Mouse (Mus musculus) heart, adult 9 months (tissue): ENCODE measurements around the gene Ascl5.

Source experiments
- DNase-seq, 2 experiments: peaks; one replicate each; pipeline ENCODE4 v3.0.0; 2022; ENCODE audit warnings: low spot score in 2 of 2

Gene Ascl5

DNA sequence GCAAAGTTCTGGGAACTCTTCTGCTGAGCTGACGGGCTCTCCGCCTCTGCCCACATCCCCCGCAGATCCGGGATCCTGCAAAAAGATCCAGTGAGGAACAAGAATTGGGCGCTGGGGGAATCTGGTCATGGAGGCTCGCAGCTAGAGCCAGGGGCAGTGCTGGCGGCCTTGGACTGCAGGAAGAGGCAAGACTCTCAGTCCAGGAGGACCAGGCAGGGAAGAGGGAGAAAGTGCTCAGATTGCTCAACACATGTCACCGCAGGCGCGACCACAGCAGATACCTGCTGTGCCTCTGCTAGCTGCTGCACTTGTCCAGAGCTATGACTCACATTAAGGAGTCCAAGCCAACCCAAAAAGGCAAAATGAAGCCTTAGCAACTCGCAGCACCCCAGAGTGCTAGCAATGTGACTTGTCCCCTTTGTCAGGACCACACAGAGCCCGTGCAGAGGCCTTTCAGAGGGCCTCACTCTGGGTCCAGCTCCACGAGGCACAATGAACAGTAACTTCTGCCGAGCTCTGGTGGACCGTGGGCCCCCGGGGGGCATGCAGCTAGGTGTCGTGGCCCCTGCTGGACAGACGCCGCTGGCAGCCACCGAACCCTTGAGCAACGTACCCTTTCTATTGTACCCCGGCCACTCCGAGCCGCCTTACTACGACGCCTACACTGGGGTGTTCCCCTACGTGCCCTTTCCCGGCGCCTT is at the start of gene Ascl5:
Gene Ascl5, plus strand, starts transcription at position 493 of the 701 bp plus-strand sequence.
- DNase-seq = no peak

DNA sequence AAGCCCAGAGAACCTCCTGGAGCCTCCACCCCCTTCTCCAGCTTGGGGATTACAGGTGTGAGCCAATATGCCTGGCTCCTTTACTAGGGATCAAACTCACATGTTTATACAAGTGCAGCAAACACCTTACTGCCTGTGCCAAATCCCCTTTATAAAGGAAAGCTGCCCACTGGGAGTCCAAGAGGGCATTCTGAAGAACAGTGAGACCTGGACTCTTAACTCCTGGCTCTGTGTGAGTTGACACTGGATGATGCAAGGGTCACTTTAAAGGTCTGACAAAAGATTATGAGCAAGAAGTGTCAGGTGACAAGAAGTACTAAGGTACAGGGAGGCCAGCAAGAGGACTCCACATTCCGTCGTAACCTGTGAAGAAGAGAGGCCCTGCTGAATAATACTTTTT is 49.2 kb upstream of the Ascl5 start:
- DNase-seq = no peak

GRCm38 (mm10) chr1:136006292-136006748 is 44.3 kb upstream of the Ascl5 start, which contains the start of gene Igfn1:
Gene Igfn1 (minus strand): TSS chr1:136006342.
- no peak for DNase-seq

GRCm38 (mm10) chr1:136007211-136008158 is 43.1 kb upstream of the Ascl5 start, which contains the start of gene Tmem9:
Gene Tmem9 (plus strand): TSS chr1:136008150.
- peak; percentile 78 to 79 for DNase-seq

- DNase-seq = no peak
These were observed 42.5 kb upstream of the Ascl5 start for GRCm38 (mm10) chr1:136008159-136008533.

GRCm38 (mm10) chr1:136010247-136010646 is 40.4 kb upstream of the Ascl5 start:
- DNase-seq = no peak

DNA sequence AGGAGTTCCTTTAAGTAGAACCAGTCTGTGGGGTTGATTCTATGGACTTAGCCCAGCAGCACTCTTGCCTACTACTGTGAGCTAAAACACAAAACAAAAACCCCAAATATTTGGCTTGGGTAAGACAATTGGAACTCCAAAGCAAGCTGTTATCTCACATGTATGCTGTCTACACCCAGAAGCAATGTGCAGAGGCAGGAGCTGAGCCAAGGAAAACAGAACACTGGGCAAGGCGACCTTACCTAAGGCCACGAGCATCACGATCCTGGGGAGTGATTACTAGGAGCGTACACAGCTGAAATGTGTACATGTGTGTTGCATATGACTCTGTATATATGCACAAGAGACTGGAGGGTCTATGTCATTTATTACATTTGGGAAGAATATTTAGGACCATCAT is 37.1 kb upstream of the Ascl5 start:
- DNase-seq = no peak

DNA sequence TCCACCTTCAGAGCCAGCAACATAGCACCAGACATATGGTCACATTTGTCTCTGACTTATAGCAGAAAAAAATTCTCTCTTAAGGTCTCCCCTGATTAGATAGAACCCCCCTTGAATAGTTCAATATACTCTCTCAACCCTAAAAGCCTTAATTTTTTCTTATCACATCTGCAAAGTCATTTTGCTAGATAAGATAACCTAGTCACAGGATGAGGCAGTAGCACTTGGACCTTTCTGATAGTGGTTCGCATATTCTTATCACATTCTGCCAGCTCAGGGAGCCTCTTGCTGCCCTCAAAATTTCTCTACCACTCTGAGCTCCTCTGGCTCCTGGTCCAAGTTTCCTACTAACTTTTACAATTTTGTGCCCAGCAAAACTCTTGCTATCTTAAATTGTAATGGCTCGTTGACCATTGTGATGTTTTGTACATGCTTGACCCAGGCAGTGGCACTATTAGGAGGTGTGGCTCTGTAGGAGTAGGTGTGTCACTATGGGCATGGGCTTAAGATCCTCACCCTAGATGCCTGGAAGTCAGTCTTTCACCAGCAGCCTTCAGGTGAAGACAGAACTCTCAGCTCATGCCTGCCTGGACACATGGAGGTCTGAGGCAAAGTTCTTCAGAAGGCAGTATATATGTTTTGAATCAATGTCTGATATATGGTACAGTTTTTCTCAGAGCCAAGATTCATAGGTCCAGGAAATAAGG is 35.7 kb upstream of the Ascl5 start:
- no peak for DNase-seq

DNA sequence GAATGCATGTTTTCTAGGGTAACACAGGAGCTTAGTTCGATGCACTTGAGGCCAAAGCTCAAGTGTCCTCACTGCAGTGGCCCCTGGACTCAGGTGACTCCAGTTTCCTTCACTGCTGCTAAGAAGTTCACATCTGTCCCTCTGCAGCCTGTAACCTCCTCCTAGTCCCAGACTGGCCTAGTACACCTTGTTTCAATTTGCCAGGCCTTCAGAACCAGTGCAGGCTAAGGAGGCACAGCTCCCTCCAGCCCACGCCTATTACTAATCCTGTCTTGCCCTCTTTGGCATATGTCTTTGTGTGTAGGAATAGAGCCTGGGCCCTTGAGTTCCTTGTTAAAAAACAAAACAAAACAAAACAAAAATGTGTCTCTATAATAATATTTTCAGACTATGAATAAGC is 33.3 kb upstream of the Ascl5 start:
- no peak for DNase-seq

GRCm38 (mm10) chr1:136017907-136018313 is 32.7 kb upstream of the Ascl5 start:
- DNase-seq = peak; percentile 94 to 95

DNA sequence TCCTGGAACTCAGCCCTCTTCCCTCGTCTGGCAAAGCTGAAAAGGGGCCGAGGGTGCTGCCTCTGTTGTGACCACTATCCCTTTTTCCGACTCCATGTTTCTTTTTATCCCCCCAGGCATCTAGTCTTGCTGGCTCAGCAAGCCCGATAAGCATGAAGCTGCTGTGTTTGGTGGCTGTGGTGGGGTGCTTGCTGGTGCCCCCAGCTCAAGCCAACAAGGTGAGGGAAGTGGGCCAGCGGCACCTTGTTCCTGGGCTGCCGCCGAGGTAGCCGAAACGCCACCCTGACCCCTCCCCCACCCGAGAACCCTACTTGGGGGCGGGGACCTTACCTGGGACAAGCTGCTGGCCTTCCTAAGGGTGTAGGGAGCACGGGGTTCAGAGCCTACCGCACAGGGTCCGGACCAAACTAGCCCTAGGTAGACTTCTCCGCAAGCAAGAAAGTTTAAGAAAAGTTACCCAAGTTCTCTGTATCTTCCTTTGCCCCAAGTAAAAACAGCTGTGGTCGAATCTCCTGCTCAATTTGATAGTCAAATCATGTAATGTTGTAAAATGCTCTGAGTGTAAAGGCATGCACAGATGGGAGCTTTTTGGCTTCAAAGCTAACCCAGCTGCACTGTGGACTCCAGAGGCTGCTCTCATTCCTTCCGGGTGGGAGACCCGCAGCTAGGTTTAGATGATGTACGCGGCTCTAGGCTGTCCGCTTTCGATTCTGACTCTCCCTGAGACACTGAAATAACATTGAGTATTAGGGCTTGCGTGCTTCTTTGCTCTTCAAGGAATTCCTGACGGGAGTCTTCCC is 32.0 kb upstream of the Ascl5 start:
- DNase-seq = no peak

- no peak for DNase-seq
These were observed 20.4 kb upstream of the Ascl5 start for GRCm38 (mm10) chr1:136030201-136030600.

DNA sequence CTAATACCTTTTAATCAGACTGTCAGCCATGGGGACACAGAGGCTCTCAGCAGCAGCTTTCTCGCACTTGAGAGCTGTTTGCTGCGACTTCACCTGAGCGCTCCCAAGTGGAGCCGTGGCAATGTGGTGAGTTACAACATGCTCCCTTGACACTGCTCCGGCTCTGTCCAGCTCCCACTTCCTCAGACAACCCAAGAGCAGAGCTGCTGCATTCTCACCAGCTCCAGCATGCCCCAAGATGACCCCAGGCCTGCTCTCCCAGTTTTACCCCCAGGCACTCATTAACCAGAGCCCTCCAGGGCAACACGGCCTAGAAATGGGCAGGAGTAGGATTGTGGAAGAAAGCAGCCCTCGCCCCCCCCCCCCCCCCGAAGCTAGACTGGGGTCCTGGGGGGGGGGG is 18.9 kb upstream of the Ascl5 start:
- DNase-seq = no peak

DNA sequence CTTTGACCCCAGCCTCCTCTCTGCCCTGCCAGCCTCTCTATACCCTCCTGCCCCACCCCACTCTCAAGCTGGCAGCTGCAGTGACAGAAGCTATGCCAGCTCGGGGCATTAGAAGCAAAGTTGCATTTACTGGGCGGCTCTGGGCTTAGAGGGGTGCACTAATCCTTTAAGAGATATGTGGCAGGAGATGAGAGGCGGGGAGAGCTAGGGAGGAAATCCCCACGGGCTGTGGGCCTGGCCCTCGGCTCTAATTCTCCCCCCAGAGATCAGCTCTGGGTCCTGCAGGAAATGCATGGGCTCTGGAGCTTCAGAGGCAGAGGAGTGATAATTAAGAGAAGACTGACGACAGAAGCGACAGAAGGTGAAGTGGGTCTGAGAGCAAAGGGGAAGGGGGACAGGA is 17.6 kb upstream of the Ascl5 start:
- DNase-seq = no peak

- DNase-seq = no peak
These were observed 11.7 kb upstream of the Ascl5 start for GRCm38 (mm10) chr1:136038746-136039538.

DNA sequence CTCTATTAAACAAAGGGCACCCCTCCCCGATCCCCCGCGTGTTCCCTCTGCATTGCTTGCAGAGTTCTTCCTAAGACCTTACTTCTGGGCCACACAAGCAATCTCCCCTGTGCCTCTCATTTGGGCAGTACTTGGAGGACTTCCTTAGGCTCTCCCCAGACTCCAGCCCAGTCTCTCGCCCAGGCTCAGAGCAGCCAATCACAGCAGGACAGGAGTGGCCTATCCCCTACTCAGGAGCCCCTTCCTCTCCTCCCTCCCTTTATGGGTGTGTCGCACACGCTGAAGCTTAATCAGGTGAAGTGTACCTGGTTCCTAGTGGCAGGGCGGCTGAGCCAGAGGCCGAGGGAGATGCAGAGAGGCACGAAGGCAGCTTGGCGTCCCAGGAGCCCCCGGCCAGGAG is 10.2 kb upstream of the Ascl5 start:
- no peak for DNase-seq

GRCm38 (mm10) chr1:136040874-136041273 is 9.7 kb upstream of the Ascl5 start:
- no peak for DNase-seq

DNA sequence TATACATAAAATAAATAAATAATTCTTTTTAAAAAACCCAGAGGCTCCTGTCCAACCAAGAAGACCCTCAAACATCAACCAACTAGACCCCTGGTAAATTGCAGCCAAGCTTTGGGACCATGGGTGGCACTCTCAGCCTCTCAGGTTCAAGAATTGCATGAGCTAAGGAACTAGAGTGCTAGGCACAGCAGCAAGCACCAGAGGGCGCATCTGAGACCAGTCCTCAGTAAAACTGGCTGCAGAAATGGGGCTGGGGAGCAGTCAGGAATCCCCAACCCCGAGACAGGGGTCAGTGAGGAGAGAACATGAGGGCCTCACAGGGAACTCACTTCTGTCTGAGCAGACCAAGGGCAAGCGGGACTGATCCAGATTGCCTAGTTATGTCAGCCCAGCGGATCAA is 4.8 kb upstream of the Ascl5 start:
- peak in 1 of 2 experiments; percentile 4 for DNase-seq

DNA sequence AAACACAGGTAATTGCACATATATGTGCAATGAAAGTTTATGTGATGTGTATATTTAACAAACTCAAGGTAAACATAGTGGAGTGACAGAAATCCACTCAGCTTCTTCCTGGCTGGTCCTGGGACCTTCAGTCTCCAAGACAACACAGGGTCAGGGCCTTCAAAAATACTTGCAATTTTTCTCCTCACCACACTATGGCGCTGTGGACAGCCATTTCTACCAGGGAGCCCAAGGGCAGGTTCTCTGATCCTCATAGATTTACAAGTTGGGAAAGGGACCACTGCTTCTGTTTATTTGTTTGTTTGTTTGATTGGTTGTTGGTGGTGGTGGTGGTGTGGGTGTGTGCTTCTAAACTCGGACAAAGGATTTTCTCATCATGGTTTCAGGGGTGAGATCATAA is 3.2 kb upstream of the Ascl5 start:
- no peak for DNase-seq

DNA sequence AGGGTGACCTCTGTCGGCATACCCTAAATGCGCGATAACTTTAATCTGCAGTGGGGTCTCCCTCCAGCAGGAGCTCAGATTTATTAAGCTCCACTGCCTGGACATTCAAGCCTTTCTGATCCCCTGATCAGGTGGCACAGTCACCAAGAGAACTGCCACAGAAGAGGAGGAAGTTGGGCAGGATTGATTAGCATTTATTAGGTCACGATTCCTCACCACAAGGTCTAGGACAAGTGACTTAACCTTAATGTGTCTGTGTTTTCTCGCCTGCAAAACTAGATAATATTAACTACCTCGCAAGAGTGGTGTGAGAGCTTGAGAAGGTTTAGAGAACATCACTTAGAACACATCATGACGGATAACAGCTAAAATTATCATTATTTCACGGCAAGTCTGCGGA is 2.7 kb upstream of the Ascl5 start:
- no peak for DNase-seq

DNA sequence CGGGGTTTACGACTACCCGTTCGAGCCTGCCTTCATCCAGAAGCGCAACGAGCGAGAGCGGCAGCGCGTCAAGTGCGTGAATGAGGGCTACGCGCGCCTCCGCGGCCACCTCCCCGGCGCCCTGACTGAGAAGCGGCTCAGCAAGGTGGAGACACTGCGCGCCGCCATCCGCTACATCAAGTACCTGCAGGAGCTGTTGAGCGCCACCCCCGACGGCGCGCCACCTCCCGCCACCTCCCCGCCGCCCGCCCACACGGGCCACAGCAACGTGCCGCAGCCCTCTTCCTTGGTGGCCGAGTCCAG is 360 bp downstream of the Ascl5 start:
- no peak for DNase-seq
